Mouse (Mus musculus): ENCODE data around the gene Trim27. TPM values are rescaled to one million over a fixed set of nuclear protein-coding genes. Genes with fewer than 3 reads are reported as not detected.

Trim27 gene
- polyA plus RNA-seq, 1 experiment: 30.4 TPM

- no peak for TF ChIP-seq POLR2A (IDR thresholded peaks at IDR 0.05; ENCODE audit: extremely low read depth, insufficient read depth, low read length)
- TF ChIP-seq CTCF (IDR thresholded peaks at IDR 0.05; ENCODE audit: extremely low read depth, insufficient read depth, low read length): no peak
- Histone ChIP-seq H3K27ac (ENCODE audit: insufficient read depth, low read length) (no peak overlapping the region), H3K4me1 (ENCODE audit: control insufficient read depth, insufficient read depth, low read length) (peaks cover 3% of the 10 kb centered on the region; the same call in 1 of the 2 replicates), H3K4me3 (ENCODE audit: insufficient read depth, low read length) (no peak overlapping the region)
Measured at GRCm38 (mm10) chr13:21225206-21225605, 46.0 kb downstream of the Trim27 start.

GRCm38 (mm10) chr13:21226031-21226430 is 46.8 kb downstream of the Trim27 start:
- TF ChIP-seq POLR2A (IDR thresholded peaks at IDR 0.05; ENCODE audit: extremely low read depth, insufficient read depth, low read length) (no peak), CTCF (IDR thresholded peaks at IDR 0.05; ENCODE audit: extremely low read depth, insufficient read depth, low read length) (no peak)
- no peak overlapping the region for H3K4me3 ChIP-seq (ENCODE audit: insufficient read depth, low read length)
- peaks cover 3% of the 10 kb centered on the region; the same call in 1 of the 2 replicates for H3K4me1 ChIP-seq (ENCODE audit: control insufficient read depth, insufficient read depth, low read length)
- no peak overlapping the region for H3K27ac ChIP-seq (ENCODE audit: insufficient read depth, low read length)

GRCm38 (mm10) chr13:21233732-21234705 is 54.8 kb downstream of the Trim27 start:
- H3K4me1 ChIP-seq (ENCODE audit: control insufficient read depth, insufficient read depth, low read length): no peaks in the 10 kb centered on the region
- TF ChIP-seq POLR2A (IDR thresholded peaks at IDR 0.05; ENCODE audit: extremely low read depth, insufficient read depth, low read length): no peak
- peak; percentile 65 for TF ChIP-seq CTCF (IDR thresholded peaks at IDR 0.05; ENCODE audit: extremely low read depth, insufficient read depth, low read length)
- H3K27ac ChIP-seq (ENCODE audit: insufficient read depth, low read length): no peak overlapping the region

GRCm38 (mm10) chr13:21236714-21237113 is 57.5 kb downstream of the Trim27 start:
- TF ChIP-seq POLR2A (IDR thresholded peaks at IDR 0.05; ENCODE audit: extremely low read depth, insufficient read depth, low read length): no peak
- no peak overlapping the region for H3K4me3 ChIP-seq (ENCODE audit: insufficient read depth, low read length)
- H3K27ac ChIP-seq (ENCODE audit: insufficient read depth, low read length): no peak overlapping the region

More at GRCm38 (mm10) chr13:21233732-21234705, 54.8 kb downstream of the Trim27 start:
- H3K4me3 ChIP-seq (ENCODE audit: insufficient read depth, low read length): peak overlapping the region; percentile 60

GRCm38 (mm10) chr13:21237161-21237560 is 57.9 kb downstream of the Trim27 start:
- H3K27ac ChIP-seq (ENCODE audit: insufficient read depth, low read length): no peak overlapping the region
- H3K4me1 ChIP-seq (ENCODE audit: control insufficient read depth, insufficient read depth, low read length): peaks cover 2% of the 10 kb centered on the region; the same call in 1 of the 2 replicates
- TF ChIP-seq CTCF (IDR thresholded peaks at IDR 0.05; ENCODE audit: extremely low read depth, insufficient read depth, low read length): no peak
- TF ChIP-seq POLR2A (IDR thresholded peaks at IDR 0.05; ENCODE audit: extremely low read depth, insufficient read depth, low read length): no peak
- H3K4me3 ChIP-seq (ENCODE audit: insufficient read depth, low read length): no peak overlapping the region

More at GRCm38 (mm10) chr13:21236714-21237113, 57.5 kb downstream of the Trim27 start:
- H3K4me1 ChIP-seq (ENCODE audit: control insufficient read depth, insufficient read depth, low read length): no peaks in the 10 kb centered on the region; the same call in 1 of the 2 replicates

GRCm38 (mm10) chr13:21240788-21241187 is 61.5 kb downstream of the Trim27 start:
- no peak overlapping the region for H3K4me3 ChIP-seq (ENCODE audit: insufficient read depth, low read length)
- H3K4me1 ChIP-seq (ENCODE audit: control insufficient read depth, insufficient read depth, low read length): peaks cover 2% of the 10 kb centered on the region
- no peak for TF ChIP-seq CTCF (IDR thresholded peaks at IDR 0.05; ENCODE audit: extremely low read depth, insufficient read depth, low read length)
- TF ChIP-seq POLR2A (IDR thresholded peaks at IDR 0.05; ENCODE audit: extremely low read depth, insufficient read depth, low read length): no peak
- no peak overlapping the region for H3K27ac ChIP-seq (ENCODE audit: insufficient read depth, low read length)

- Histone ChIP-seq H3K27ac (ENCODE audit: insufficient read depth, low read length) (no peak overlapping the region), H3K4me1 (ENCODE audit: control insufficient read depth, insufficient read depth, low read length) (peaks cover 2% of the 10 kb centered on the region), H3K4me3 (ENCODE audit: insufficient read depth, low read length) (no peak overlapping the region)
- no peak for TF ChIP-seq CTCF (IDR thresholded peaks at IDR 0.05; ENCODE audit: extremely low read depth, insufficient read depth, low read length)
- no peak for TF ChIP-seq POLR2A (IDR thresholded peaks at IDR 0.05; ENCODE audit: extremely low read depth, insufficient read depth, low read length)
Measured at GRCm38 (mm10) chr13:21242408-21243125, 63.3 kb downstream of the Trim27 start.

- TF ChIP-seq CTCF (IDR thresholded peaks at IDR 0.05; ENCODE audit: extremely low read depth, insufficient read depth, low read length) (no peak), POLR2A (IDR thresholded peaks at IDR 0.05; ENCODE audit: extremely low read depth, insufficient read depth, low read length) (no peak)
Measured at GRCm38 (mm10) chr13:21243196-21243595, 64.0 kb downstream of the Trim27 start.

GRCm38 (mm10) chr13:21244089-21244488 is 64.8 kb downstream of the Trim27 start:
- Histone ChIP-seq H3K4me3 (ENCODE audit: insufficient read depth, low read length) (no peak overlapping the region), H3K4me1 (ENCODE audit: control insufficient read depth, insufficient read depth, low read length) (peaks cover 2% of the 10 kb centered on the region), H3K27ac (ENCODE audit: insufficient read depth, low read length) (no peak overlapping the region)
- TF ChIP-seq CTCF (IDR thresholded peaks at IDR 0.05; ENCODE audit: extremely low read depth, insufficient read depth, low read length): no peak
- TF ChIP-seq POLR2A (IDR thresholded peaks at IDR 0.05; ENCODE audit: extremely low read depth, insufficient read depth, low read length): no peak

More at GRCm38 (mm10) chr13:21243196-21243595, 64.0 kb downstream of the Trim27 start:
- no peak overlapping the region for H3K27ac ChIP-seq (ENCODE audit: insufficient read depth, low read length)
- H3K4me3 ChIP-seq (ENCODE audit: insufficient read depth, low read length): no peak overlapping the region
- peaks cover 2% of the 10 kb centered on the region for H3K4me1 ChIP-seq (ENCODE audit: control insufficient read depth, insufficient read depth, low read length)

Other genes starting within 250 kb of the Trim27 start
- not detected in 2 replicates for gene Olfr1370, start 104.5 kb upstream of the Trim27 start, polyA plus RNA-seq (2012; rRNA removed)
- gene Olfr1369-ps1, start 68.0 kb upstream of the Trim27 start, polyA plus RNA-seq (2012; rRNA removed): not detected in 2 replicates
- gene Olfr263, start 49.8 kb upstream of the Trim27 start, polyA plus RNA-seq (2012; rRNA removed): not detected in 2 replicates
- not detected in 2 replicates for gene Olfr1368, start 33.6 kb upstream of the Trim27 start, polyA plus RNA-seq (2012; rRNA removed)
- 0.10 TPM in 1 of 2 replicates, not detected in the other for gene Gpx5, start 113.3 kb downstream of the Trim27 start, polyA plus RNA-seq (2012; rRNA removed)
- gene Gpx6, start 132.7 kb downstream of the Trim27 start, polyA plus RNA-seq (2012; rRNA removed): 1.6 TPM in 1 of 2 replicates, not detected in the other
- not detected in 2 replicates for gene Olfr1367, start 167.5 kb downstream of the Trim27 start, polyA plus RNA-seq (2012; rRNA removed)
- 5.7 and 6.3 TPM in 2 replicates for gene Zscan12, start 183.4 kb downstream of the Trim27 start, polyA plus RNA-seq (2012; rRNA removed)
- gene Zkscan3, start 223.3 kb downstream of the Trim27 start, polyA plus RNA-seq (2012; rRNA removed): 46.5 and 48.1 TPM in 2 replicates